Mouse (Mus musculus) heart, postnatal 14 days (tissue): ENCODE data around the gene Dpf1. TPM values are rescaled to one million over a fixed set of nuclear protein-coding genes. Genes with fewer than 3 reads are reported as not detected.

Experiments
- total RNA-seq, 2 experiments: library from RNA; stranded (reverse); gene quantifications; 2 replicates each; pipeline ENCODE4 v1.2.3; 2021

Dpf1 gene
- total RNA-seq, 2 experiments from 2014 or later = 0.19 to 1.2 TPM

Other genes with a start within 250 kb of the Dpf1 start
- under 1 TPM; 0.05 TPM for gene Ryr1, start 178.8 kb upstream of the Dpf1 start, total RNA-seq
- 1 to 10 TPM; 1.0 to 2.0 TPM for gene Rasgrp4, start 169.1 kb upstream of the Dpf1 start, total RNA-seq
- 10 to 100 TPM; 11.9 to 13.7 TPM for gene Fam98c, start 147.7 kb upstream of the Dpf1 start, total RNA-seq
- gene Ggn, start 133.7 kb upstream of the Dpf1 start, total RNA-seq = 1 to 10 TPM; 1.0 to 1.3 TPM
- gene Spred3, start 133.5 kb upstream of the Dpf1 start, total RNA-seq = 1 to 10 TPM in 1 of 2 experiments, under 1 TPM in 1; 0.95 to 1.5 TPM
- 100 to 1,000 TPM; 142 to 149 TPM for gene Psmd8, start 123.2 kb upstream of the Dpf1 start, total RNA-seq
- under 1 TPM; 0.32 to 0.60 TPM for gene Catsperg1, start 89.9 kb upstream of the Dpf1 start, total RNA-seq
- 1 to 10 TPM; 3.8 to 4.4 TPM for gene Kcnk6, start 71.4 kb upstream of the Dpf1 start, total RNA-seq
- 10 to 100 TPM; 62.0 to 68.3 TPM for gene Yif1b, start 65.6 kb upstream of the Dpf1 start, total RNA-seq
- gene 2200002D01Rik, start 55.5 kb upstream of the Dpf1 start, total RNA-seq = 1 to 10 TPM; 2.0 to 2.2 TPM
- 10 to 100 TPM; 39.2 to 42.9 TPM for gene Spint2, start 22.0 kb upstream of the Dpf1 start, total RNA-seq
- 10 to 100 TPM; 13.2 to 15.4 TPM for gene Ppp1r14a, start 14.6 kb upstream of the Dpf1 start, total RNA-seq
- gene Sipa1l3, start 214.7 kb downstream of the Dpf1 start, total RNA-seq = 10 to 100 TPM; 15.7 to 15.9 TPM